Mouse (Mus musculus) B cell, adult (primary cell): ENCODE results near the gene Ovca2. TPM values are rescaled to one million over a fixed set of nuclear protein-coding genes. Genes with fewer than 3 reads are reported as not detected.

Source experiments
- total RNA-seq: library from RNA; stranded (reverse); gene quantifications from 4 replicates; pipeline ENCODE4 v1.2.4, GENCODE M21; 2023; ENCODE audit not compliant: inconsistent age

Gene Ovca2
- total RNA-seq = 17.3 to 20.9 TPM (median 17.7 TPM) in 4 replicates

DNA sequence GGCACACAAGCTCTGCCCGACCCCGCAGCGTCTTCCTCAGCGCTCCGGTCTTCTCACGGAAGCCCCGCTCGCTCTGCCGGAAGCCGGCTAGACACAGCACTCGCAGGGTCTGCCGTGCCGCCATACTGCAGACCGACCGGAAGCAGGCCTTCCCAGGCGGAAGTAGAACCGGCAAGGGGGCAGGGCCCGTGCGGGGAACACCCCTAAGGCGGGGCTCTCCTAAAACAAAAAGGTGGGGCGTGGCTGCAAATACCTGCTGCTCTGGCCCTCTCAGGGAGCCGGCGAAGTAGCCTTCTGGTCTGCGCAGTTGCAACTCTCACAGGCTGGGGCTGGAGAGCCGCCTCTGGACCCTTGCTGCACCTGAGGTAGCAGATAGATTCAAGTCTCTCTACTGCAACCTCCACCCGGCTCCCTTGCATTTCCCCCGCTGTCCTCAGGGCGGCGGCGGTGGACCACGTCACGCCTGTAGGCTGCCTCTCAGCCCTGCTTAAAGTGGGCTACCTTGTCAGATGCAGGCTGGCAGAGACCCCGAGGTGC, at the start of gene Ovca2:
TSS of gene Ovca2 (minus strand) at position 164 of the 537 bp plus-strand sequence.

DNA sequence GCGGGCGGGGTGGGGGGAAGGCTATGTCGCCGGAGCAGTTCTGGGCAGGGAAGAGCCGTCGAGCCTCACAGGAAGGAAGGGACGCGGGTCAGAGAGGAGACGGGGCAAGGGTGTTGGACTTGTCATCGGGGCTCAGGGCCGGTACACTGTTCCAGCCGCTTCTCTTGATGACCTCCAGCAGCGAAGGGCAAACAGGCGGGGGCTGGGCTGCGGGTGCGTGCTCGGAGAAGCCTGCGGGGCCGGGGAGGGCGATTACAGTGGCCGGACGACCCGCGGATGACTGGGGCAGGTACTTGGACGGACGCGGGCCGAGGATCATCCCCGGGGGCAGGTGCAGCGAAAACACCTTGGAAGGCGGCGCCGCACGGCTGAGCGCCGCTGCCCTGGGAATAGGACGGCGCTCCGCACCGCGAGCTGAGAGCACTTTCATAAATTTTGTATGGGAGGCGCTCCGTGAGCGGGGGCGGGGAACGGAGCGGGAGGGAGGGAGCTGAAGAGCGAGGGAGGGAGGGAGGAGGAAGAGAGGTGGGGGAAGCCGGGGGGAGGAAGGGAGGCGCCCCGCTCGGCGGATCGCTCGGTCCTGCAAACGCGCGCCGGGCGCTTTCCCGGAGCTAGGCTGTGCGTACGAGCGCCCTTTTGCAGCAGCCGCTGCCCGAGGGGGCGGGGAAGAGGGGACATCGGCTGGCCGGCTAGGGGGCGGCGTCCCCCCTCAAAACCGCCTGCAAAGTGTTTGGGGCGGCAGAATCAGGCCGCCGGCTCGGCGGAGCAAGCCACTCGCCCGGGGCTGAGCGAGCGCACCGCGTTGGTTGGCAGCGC, 14.8 kb upstream of the Ovca2 start, which contains the start of gene Rtn4rl1:
TSS of gene Rtn4rl1 (plus strand) at position 528 of the 816 bp plus-strand sequence.

DNA sequence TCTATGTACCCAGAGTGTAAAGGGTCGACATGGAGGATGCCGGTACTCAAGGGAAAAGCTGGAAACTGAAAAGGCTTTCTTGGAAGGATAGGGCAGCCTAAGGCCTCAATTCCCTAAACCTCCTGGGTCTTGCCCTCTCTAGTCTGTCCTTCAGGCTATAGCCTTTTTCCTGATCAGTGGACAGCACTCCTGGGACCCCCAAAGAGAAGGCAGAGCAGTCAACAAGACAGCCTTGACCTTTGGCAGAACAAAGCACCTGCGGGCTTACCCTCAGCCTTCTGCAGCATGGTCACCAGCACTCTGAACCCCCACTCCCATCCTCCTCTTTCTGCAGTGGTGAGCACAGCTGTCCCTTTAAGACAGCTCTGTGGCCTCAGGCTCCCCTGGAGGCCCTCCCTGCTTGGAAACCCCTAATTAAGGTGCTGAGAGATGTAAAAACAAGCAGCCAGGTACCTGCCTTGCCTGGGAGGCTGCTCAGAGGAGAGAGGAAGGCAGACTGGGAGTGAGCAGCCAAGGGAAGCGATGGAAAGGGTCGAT, 12.3 kb upstream of the Ovca2 start, which contains the start of gene Dph1:
TSS of gene Dph1 (minus strand) at position 337 of the 537 bp plus-strand sequence.

DNA sequence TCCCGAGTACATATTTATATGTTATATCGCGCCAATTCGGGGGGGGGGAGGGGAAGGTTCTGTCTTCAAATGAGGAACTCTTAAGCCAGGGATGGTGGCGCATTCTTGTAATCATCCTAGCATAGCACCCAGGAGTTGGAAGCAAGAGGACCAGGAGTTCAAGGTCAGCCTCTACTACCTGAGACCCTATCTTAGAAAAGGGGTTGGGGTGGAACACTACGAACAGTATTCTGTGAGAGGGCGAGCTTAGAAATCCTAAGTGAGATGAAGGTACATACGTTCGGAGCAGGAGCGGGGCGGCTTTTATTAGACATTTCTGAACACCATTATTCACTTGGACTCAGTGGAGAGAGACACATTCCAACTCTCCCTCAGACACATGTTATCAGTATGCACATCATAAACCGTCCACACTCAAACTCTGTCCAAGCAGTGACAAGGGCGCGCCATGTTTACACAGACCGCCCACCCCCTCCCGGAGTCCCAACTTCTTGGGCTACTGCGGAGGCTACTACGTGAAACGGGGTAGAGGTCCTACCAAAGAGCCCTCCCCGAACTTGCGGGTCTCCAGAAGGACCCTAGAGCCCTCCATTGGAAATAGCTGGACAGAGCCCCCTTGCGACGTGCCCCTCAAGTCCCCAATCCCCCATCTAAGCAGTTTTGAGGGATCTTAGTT, 9.1 kb downstream of the Ovca2 start, which contains the start of gene Hic1:
TSS of gene Hic1 (minus strand) at position 115 of the 676 bp plus-strand sequence.

Other genes starting within 250 kb of the Ovca2 start
- 3.1 to 8.2 TPM (median 5.4 TPM) in 4 replicates for gene Hic1, start 9.3 kb downstream of the Ovca2 start, total RNA-seq
- 26.6 to 29.2 TPM (median 27.2 TPM) in 4 replicates for gene Dph1, start 12.4 kb upstream of the Ovca2 start, total RNA-seq
- 0.57 to 1.1 TPM (median 0.79 TPM) in 4 replicates for gene Rtn4rl1, start 14.9 kb upstream of the Ovca2 start, total RNA-seq
- 96.0 to 124 TPM (median 109 TPM) in 4 replicates for gene Rpa1, start 169.5 kb upstream of the Ovca2 start, total RNA-seq
- 10.9 to 13.5 TPM (median 12.4 TPM) in 4 replicates for gene Smyd4, start 169.6 kb upstream of the Ovca2 start, total RNA-seq
- 0.72 to 1.8 TPM (median 1.3 TPM) in 3 of 4 replicates, not detected in the other for gene Serpinf1, start 243.9 kb upstream of the Ovca2 start, total RNA-seq